Mouse (Mus musculus) erythroblast, adult 5-6 weeks (primary cell): ENCODE measurements around the gene Pbp2. TPM values are rescaled to one million over a fixed set of nuclear protein-coding genes. Genes with fewer than 3 reads are reported as not detected.

ENCODE experiments used
- ATAC-seq: replicated peaks from 2 replicates; pipeline ENCODE4 v1.8.0; 2016; ENCODE audit warnings: moderate number of reproducible peaks, mild to moderate bottlenecking, moderate TSS enrichment, inconsistent platforms; ENCODE audit not compliant: poor library complexity, low FRiP score, severe bottlenecking
- total RNA-seq, 2 experiments: library from RNA; stranded (forward) in 1 of 2; stranded (reverse) in 1 of 2; fragments of 150-400 nt in 1 of 2; fragments of 200-764, 138-1000 nt in 1 of 2; gene quantifications; 2 replicates each; pipeline versions ENCODE4 v1.2.3 to v1.2.4; 2015 to 2017; ENCODE audit warnings: low replicate concordance in 2 of 2

Pbp2 gene
- total RNA-seq (2015; ENCODE audit: low replicate concordance) = not detected in 2 replicates
- not detected in 2 replicates for total RNA-seq (2017; ENCODE audit: low replicate concordance)

GRCm38 (mm10) chr6:135310305-135310704, at the start of gene Pbp2:
Gene Pbp2, minus strand, starts transcription at chr6:135310405.
- ATAC-seq = no peak

GRCm38 (mm10) chr6:135354953-135355352, 44.7 kb upstream of the Pbp2 start:
- ATAC-seq = no peak

GRCm38 (mm10) chr6:135352537-135352936, 42.3 kb upstream of the Pbp2 start:
- ATAC-seq = no peak

GRCm38 (mm10) chr6:135351638-135352302, 41.6 kb upstream of the Pbp2 start:
- no peak for ATAC-seq

GRCm38 (mm10) chr6:135341076-135341378, 30.8 kb upstream of the Pbp2 start:
- no peak for ATAC-seq

- no peak for ATAC-seq
Measured at GRCm38 (mm10) chr6:135340355-135341075, 30.3 kb upstream of the Pbp2 start.

- ATAC-seq = no peak
Measured at GRCm38 (mm10) chr6:135336376-135336775, 26.2 kb upstream of the Pbp2 start.

- ATAC-seq = no peak
Measured at GRCm38 (mm10) chr6:135333994-135334651, 23.9 kb upstream of the Pbp2 start.

GRCm38 (mm10) chr6:135332737-135333281, 22.6 kb upstream of the Pbp2 start:
- no peak for ATAC-seq

- ATAC-seq = no peak
Measured at GRCm38 (mm10) chr6:135331916-135332315, 21.7 kb upstream of the Pbp2 start.

GRCm38 (mm10) chr6:135326847-135327246, 16.6 kb upstream of the Pbp2 start:
- ATAC-seq = no peak

- ATAC-seq = no peak
Measured at GRCm38 (mm10) chr6:135324686-135325300, 14.6 kb upstream of the Pbp2 start.

GRCm38 (mm10) chr6:135324111-135324510, 13.9 kb upstream of the Pbp2 start:
- ATAC-seq = no peak

- ATAC-seq = no peak
Measured at GRCm38 (mm10) chr6:135323311-135323982, 13.2 kb upstream of the Pbp2 start.

- ATAC-seq = no peak
Measured at GRCm38 (mm10) chr6:135322749-135323148, 12.5 kb upstream of the Pbp2 start.

- ATAC-seq = no peak
Measured at GRCm38 (mm10) chr6:135319431-135319933, 9.3 kb upstream of the Pbp2 start.

GRCm38 (mm10) chr6:135316141-135316540, 5.9 kb upstream of the Pbp2 start:
- ATAC-seq = no peak

GRCm38 (mm10) chr6:135313981-135314380, 3.8 kb upstream of the Pbp2 start:
- ATAC-seq = no peak

- ATAC-seq = no peak
Measured at GRCm38 (mm10) chr6:135312038-135312437, 1.8 kb upstream of the Pbp2 start.
